Mouse (Mus musculus): ENCODE measurements around the gene Olfr741. TPM values are rescaled to one million over a fixed set of nuclear protein-coding genes. Genes with fewer than 3 reads are reported as not detected.

Gene Olfr741
- not detected in 2 replicates for polyA plus RNA-seq (2016; fragmentation: Nextera tagmentation; extraction: Ambion mirVana)

DNA sequence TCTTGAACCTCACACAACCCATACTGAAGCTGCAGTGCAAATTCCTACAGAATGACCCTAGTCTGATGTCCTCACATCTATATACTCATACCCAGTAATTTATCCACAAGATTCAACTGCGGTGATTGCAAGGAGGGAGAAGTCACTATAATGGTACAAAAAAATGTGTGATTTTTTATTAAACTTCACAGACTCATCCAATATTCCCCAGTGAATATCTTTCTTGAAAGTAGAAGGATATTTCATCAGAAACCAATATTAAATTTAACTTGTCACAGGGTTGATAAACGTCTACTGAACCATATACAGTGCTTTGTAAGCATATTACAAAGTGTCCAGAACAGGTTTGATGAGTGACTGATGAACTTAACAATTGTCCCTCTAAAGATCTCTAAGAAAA is at the start of gene Olfr741:
TSS of gene Olfr741 (plus strand) at position 301 of the 400 bp plus-strand sequence.
- 73% methylated on average over 2 of the region's 2 CpGs for WGBS
- ATAC-seq (ENCODE audit: insufficient number of reproducible peaks, insufficient read depth, low FRiP score, low TSS enrichment, low read depth): no peak

DNA sequence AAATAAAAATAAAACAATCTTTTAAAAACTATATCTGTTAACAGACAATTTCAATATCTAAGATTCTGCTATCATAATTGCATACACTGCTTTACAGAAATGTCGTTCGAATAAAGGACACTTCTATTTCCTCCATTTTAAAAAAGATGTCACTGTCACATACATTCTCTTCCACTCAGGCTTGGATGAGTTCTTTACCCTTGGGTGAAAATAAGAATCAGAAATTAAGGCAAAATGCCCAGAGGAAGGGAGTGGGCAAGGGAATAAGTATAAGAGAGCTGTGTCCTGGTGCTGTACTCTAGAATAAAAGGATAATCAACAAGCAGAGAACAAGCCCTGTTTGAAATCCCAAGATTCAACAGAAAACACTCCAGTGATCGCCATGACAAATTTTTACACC is 27.3 kb upstream of the Olfr741 start, which contains the start of gene Olfr740:
TSS of gene Olfr740 (plus strand) at position 301 of the 400 bp plus-strand sequence.
- H3K27me3 ChIP-seq: no peaks in the 10 kb centered on the region
- no peak within 1 kb of the TSS for H3K27ac ChIP-seq
- H3K9me3 ChIP-seq: no peaks in the 10 kb centered on the region
- no peaks in the 10 kb centered on the region for H3K36me3 ChIP-seq
- ATAC-seq (ENCODE audit: insufficient number of reproducible peaks, insufficient read depth, low FRiP score, low TSS enrichment, low read depth): no peak
- no peaks in the 10 kb centered on the region for H3K4me1 ChIP-seq (replicated peaks)
- no peak within 1 kb of the TSS for H3K9ac ChIP-seq (replicated peaks)
- H3K4me3 ChIP-seq (replicated peaks): no peak within 1 kb of the TSS
- H3K4me2 ChIP-seq: no peak within 1 kb of the TSS
- WGBS: 83% methylated on average over 3 of the region's 3 CpGs

More for the DNA sequence above, at the start of gene Olfr741:
- Histone ChIP-seq H3K9ac (replicated peaks) (no peak within 1 kb of the TSS), H3K27ac (no peak within 1 kb of the TSS), H3K4me1 (replicated peaks) (no peaks in the 10 kb centered on the region), H3K36me3 (no peaks in the 10 kb centered on the region), H3K4me3 (replicated peaks) (no peak within 1 kb of the TSS), H3K27me3 (no peaks in the 10 kb centered on the region), H3K4me2 (no peak within 1 kb of the TSS), H3K9me3 (no peaks in the 10 kb centered on the region)

DNA sequence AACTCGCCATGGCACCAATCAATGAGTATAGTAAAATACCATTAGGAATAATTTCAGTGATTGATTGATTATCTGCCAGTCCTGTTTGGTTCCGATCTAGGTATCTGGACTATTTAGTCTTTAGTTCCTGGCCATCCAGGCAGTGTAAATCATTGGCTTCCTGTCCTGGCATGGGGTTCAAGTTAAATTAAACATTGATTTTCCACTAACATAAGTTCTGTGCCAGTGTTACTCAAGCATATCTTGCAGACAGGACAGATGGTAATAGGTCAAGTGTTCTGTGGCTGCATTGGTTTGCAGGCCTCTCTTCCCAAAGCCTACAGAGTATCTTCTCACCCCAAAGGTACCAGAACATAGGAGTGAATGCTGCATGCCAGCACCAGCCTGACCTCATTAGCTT is 5.9 kb downstream of the Olfr741 start:
- no peak overlapping the region for H3K27ac ChIP-seq
- H3K4me1 ChIP-seq (replicated peaks): no peaks in the 10 kb centered on the region
- no peak overlapping the region for H3K4me2 ChIP-seq
- no peak for ATAC-seq (ENCODE audit: insufficient number of reproducible peaks, insufficient read depth, low FRiP score, low TSS enrichment, low read depth)
- WGBS: 75% methylated on average over 2 of the region's 2 CpGs
- no peak overlapping the region for H3K4me3 ChIP-seq (replicated peaks)
- H3K9me3 ChIP-seq: no peaks in the 10 kb centered on the region
- H3K36me3 ChIP-seq: no peaks in the 10 kb centered on the region
- no peak overlapping the region for H3K9ac ChIP-seq (replicated peaks)
- H3K27me3 ChIP-seq: no peaks in the 10 kb centered on the region

DNA sequence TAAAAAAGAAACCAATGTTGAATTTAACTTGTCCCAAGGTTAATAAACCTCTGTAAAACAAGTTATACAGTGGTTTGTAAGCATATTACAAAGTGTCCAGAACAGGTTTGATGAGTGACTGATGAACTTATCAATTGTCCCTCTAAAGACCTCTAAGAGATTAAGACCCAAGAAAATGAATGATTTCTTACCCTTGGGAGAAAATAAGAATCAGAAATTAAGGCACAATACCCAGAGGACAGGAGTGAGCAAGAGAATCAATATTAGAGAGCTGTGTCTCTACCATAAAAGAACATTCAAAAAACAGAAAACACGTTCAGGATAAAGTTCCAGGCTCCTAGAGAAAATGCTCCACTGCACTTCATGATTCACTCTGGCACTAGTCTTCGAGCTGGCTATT is 30.8 kb downstream of the Olfr741 start, which contains the start of gene Olfr742:
TSS of gene Olfr742 (plus strand) at position 301 of the 400 bp plus-strand sequence.
- Histone ChIP-seq H3K9ac (replicated peaks) (no peak within 1 kb of the TSS), H3K27ac (no peak within 1 kb of the TSS), H3K4me2 (no peak within 1 kb of the TSS), H3K36me3 (no peaks in the 10 kb centered on the region), H3K4me3 (replicated peaks) (no peak within 1 kb of the TSS), H3K4me1 (replicated peaks) (no peaks in the 10 kb centered on the region), H3K27me3 (no peaks in the 10 kb centered on the region), H3K9me3 (no peaks in the 10 kb centered on the region)
- ATAC-seq (ENCODE audit: insufficient number of reproducible peaks, insufficient read depth, low FRiP score, low TSS enrichment, low read depth): no peak
- 48% methylated on average over 2 of the region's 2 CpGs for WGBS

DNA sequence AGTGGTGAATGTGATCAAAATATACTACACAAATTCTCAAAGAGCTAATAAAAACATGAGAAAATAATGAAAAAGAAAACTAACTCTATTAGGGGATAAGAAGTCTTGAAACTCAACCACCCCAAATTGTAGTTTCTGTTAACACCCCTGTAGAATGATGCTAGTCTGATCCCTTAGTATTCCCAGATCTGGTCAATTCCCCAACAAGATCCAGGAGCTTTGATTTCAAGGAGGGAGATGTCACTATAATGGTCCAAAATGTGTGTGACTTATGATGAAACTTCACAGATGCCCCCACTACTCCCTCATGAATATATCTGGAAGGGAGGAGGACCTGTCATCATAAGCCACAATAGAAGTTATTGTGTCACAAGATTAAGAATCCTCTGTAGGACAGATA is 49.0 kb downstream of the Olfr741 start, which contains the start of gene Olfr743:
TSS of gene Olfr743 (plus strand) at position 301 of the 400 bp plus-strand sequence.
- ATAC-seq (ENCODE audit: insufficient number of reproducible peaks, insufficient read depth, low FRiP score, low TSS enrichment, low read depth): no peak
- no peaks in the 10 kb centered on the region for H3K4me1 ChIP-seq (replicated peaks)
- H3K9ac ChIP-seq (replicated peaks): no peak within 1 kb of the TSS
- no peaks in the 10 kb centered on the region for H3K36me3 ChIP-seq
- no peak within 1 kb of the TSS for H3K4me2 ChIP-seq
- no peak within 1 kb of the TSS for H3K4me3 ChIP-seq (replicated peaks)
- H3K27me3 ChIP-seq: no peaks in the 10 kb centered on the region
- no peak within 1 kb of the TSS for H3K27ac ChIP-seq
- H3K9me3 ChIP-seq: no peaks in the 10 kb centered on the region

Other genes starting within 250 kb of the Olfr741 start
- not detected in 2 replicates for gene Olfr731, start 230.9 kb upstream of the Olfr741 start, polyA plus RNA-seq (2016; fragmentation: Nextera tagmentation; extraction: Ambion mirVana)
- not detected in 2 replicates for gene Olfr732, start 188.5 kb upstream of the Olfr741 start, polyA plus RNA-seq (2016; fragmentation: Nextera tagmentation; extraction: Ambion mirVana)
- not detected in 2 replicates for gene Olfr733, start 171.2 kb upstream of the Olfr741 start, polyA plus RNA-seq (2016; fragmentation: Nextera tagmentation; extraction: Ambion mirVana)
- gene Olfr734, start 146.0 kb upstream of the Olfr741 start, polyA plus RNA-seq (2016; fragmentation: Nextera tagmentation; extraction: Ambion mirVana): not detected in 2 replicates
- not detected in 2 replicates for gene Olfr735, start 123.9 kb upstream of the Olfr741 start, polyA plus RNA-seq (2016; fragmentation: Nextera tagmentation; extraction: Ambion mirVana)
- not detected in 2 replicates for gene Tlr11, start 114.8 kb upstream of the Olfr741 start, polyA plus RNA-seq (2016; fragmentation: Nextera tagmentation; extraction: Ambion mirVana)
- gene Olfr736, start 91.6 kb upstream of the Olfr741 start, polyA plus RNA-seq (2016; fragmentation: Nextera tagmentation; extraction: Ambion mirVana): not detected in 2 replicates
- not detected in 2 replicates for gene Olfr738, start 65.2 kb upstream of the Olfr741 start, polyA plus RNA-seq (2016; fragmentation: Nextera tagmentation; extraction: Ambion mirVana)
- gene Olfr739, start 54.1 kb upstream of the Olfr741 start, polyA plus RNA-seq (2016; fragmentation: Nextera tagmentation; extraction: Ambion mirVana): not detected in 2 replicates
- not detected in 2 replicates for gene Olfr740, start 27.2 kb upstream of the Olfr741 start, polyA plus RNA-seq (2016; fragmentation: Nextera tagmentation; extraction: Ambion mirVana)
- gene Olfr742, start 30.9 kb downstream of the Olfr741 start, polyA plus RNA-seq (2016; fragmentation: Nextera tagmentation; extraction: Ambion mirVana): not detected in 2 replicates
- not detected in 2 replicates for gene Olfr743, start 49.1 kb downstream of the Olfr741 start, polyA plus RNA-seq (2016; fragmentation: Nextera tagmentation; extraction: Ambion mirVana)
- gene Olfr744, start 142.1 kb downstream of the Olfr741 start, polyA plus RNA-seq (2016; fragmentation: Nextera tagmentation; extraction: Ambion mirVana): not detected in 2 replicates
- not detected in 2 replicates for gene Olfr745, start 166.7 kb downstream of the Olfr741 start, polyA plus RNA-seq (2016; fragmentation: Nextera tagmentation; extraction: Ambion mirVana)
- not detected in 2 replicates for gene Olfr746, start 174.3 kb downstream of the Olfr741 start, polyA plus RNA-seq (2016; fragmentation: Nextera tagmentation; extraction: Ambion mirVana)
- not detected in 2 replicates for gene Olfr747, start 220.5 kb downstream of the Olfr741 start, polyA plus RNA-seq (2016; fragmentation: Nextera tagmentation; extraction: Ambion mirVana)
- not detected in 2 replicates for gene Olfr748, start 234.6 kb downstream of the Olfr741 start, polyA plus RNA-seq (2016; fragmentation: Nextera tagmentation; extraction: Ambion mirVana)

Data from limb, embryonic 12.5 days (tissue).